Mouse (Mus musculus) induced T-regulatory cell, adult 2 months (primary cell): ENCODE results near the gene Anapc13.

Experiments
- DNase-seq: peaks from one replicate; pipeline ENCODE4 v3.0.0-alpha.2; 2012; ENCODE audit warnings: low read depth

Anapc13 gene

GRCm38 (mm10) chr9:102631589-102632147, 5.6 kb downstream of the Anapc13 start:
- DNase-seq: no peak

DNA sequence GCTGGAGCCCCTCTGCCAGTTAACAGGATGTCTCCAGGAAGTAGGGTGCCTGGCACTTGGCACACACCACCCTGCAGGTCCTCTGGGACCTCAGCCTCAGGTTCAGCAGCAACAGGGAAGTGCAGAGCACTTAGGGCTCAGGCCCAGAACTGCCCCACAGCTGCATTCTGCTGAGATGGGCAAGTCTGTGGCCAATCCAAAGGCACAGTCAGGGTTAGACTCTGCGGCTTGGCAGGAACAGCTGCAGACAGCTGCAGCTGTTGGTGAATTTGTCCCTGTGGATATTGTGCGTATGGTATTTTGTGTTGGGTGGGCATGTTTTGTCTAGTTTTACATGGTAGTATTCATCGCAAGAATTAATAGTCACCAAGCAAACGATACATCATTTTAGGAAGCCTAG, 6.1 kb downstream of the Anapc13 start:
- no peak for DNase-seq

DNA sequence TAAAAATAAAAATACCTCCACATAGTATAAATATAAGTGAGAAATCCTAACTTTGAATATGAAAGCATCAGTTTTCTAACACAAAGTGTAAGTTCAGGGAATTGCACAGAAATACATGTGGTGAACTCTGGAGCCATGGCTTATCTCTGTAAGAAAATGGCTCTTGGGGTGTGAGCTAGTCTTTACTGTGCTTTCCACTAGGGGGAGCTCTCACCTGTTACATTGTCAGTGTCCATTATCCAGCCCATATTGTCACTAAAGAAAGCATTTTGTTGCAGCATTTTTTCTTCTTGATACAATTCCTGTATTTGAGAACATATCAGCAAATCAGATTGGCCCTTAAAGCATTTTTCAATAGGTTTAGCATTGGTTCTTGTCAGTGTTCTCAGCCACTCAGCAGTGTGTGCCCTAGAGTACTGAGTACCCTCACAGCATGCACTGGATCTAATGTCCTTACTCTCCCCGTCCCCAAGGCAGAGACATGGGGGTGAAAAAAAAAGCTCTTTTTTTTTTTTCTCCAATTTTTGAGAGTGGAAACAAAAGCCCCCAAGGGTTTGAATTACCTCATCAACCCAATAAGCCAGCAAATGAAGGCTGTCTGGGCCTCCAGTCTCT, 6.9 kb downstream of the Anapc13 start:
- peak; percentile 86 for DNase-seq

- DNase-seq: no peak
Observed at GRCm38 (mm10) chr9:102634453-102634852, 8.4 kb downstream of the Anapc13 start.

DNA sequence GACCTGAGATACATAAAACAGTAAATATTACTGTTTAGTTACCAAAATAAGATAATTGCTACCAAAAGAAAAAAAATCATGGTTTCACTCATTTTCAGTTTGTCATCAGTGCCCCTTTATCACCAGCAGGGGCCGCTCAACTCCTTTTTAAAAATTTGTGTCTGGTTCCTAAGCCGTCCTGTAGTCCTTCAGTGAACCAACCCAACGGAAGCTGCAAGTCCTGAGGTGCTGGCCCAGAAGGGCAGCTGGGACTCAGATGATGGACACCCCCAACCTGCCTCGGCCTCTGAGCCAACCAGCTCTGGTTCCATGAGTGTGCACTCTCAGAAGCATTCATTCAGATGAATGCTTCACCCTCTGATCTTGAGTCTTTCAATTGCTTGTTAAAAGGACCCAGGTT, 10.5 kb downstream of the Anapc13 start:
- peak; percentile 81 for DNase-seq

GRCm38 (mm10) chr9:102637115-102637514, 11.0 kb downstream of the Anapc13 start:
- no peak for DNase-seq

- DNase-seq: no peak
Observed at GRCm38 (mm10) chr9:102638963-102639362, 12.9 kb downstream of the Anapc13 start.

DNA sequence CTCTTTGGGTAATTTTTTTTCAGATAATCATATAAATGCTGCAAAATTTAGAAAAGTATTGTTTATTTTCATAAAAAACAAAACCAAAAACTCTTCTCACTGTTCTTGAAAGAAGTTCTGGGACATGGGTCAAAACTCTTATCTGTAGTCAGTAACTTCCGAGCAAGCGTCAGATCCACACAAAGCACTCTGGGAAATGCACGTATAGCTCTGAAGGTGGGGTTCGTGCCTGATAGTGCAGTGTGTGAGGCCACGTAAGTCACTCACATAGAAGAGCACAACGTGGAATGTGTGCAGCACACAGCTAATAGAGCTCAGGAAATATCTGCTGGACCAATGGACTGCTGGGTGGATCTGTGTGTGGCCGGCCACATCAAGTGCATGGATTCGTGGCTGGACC, 13.4 kb downstream of the Anapc13 start:
- no peak for DNase-seq

- DNase-seq: no peak
Observed at GRCm38 (mm10) chr9:102641531-102641930, 15.4 kb downstream of the Anapc13 start.

DNA sequence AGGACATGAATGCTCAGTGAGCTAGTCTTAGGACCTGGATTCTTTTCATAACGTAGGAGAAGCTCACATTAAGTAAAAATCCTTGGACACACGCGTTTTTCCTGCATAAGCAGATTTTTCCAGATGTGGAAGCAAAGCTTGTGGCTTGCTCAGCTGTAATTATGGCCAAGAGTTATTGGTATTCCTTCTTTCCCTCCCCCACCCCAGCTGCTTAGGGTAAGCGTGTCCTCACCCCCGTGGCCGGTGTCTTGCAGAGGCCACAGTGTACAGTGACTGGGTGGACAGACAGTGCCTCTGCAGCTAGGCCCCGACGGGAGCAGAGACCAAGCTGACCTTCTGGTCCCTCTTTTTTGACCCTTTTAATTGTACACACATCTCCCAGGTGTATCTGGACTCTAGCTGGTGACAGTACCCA, 17.0 kb downstream of the Anapc13 start:
- DNase-seq: no peak

DNA sequence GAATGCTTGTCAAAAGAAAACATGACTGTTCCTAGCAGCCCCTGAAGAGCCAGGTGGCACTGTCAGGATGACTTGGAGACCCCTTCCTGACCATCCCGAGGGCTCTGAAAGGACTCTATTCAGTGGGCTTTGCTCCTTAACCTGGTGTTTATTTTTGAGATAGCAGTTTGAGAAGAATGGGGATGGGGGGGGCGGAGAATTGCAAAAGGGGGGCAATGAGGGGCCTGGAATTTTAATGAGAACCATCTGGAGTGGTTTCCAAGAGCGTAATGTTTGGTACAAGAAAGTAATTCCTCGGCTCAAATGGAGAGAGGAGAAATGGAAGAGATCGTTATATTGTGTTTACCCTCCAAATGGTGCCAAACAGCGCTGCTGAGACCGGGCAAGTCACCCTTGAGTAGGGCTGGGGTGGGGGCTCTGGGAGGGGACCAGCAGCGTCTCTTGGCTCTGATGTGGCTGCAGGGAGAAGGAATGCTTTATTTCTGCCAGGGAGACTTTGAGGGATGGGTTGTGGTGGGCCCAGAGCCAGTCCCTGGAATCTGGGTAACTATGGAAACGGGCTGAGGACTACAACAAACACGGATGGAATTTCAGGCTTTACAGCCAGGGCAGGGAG, 17.5 kb downstream of the Anapc13 start:
- no peak for DNase-seq

GRCm38 (mm10) chr9:102645119-102645695, 19.1 kb downstream of the Anapc13 start:
- DNase-seq: no peak

DNA sequence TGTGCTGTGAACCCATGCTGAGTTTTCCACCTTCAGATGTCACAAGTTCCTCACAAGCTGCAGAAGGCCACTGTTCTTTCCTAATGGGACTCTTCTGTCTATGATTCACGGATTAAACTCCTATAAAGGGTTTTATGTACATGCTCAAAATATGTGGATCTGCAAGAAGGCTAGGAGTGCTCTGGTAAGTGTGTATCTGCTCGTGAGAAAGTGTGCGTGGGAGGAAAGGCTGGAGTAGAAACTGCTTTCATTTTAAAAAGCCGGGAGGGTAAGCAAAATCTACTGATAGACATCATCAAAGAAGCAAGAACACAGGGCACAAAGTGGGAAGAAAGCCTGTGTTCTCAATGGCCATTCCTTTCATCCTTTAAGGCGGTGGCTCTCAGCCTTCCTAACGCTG, 20.9 kb downstream of the Anapc13 start:
- DNase-seq: no peak

DNA sequence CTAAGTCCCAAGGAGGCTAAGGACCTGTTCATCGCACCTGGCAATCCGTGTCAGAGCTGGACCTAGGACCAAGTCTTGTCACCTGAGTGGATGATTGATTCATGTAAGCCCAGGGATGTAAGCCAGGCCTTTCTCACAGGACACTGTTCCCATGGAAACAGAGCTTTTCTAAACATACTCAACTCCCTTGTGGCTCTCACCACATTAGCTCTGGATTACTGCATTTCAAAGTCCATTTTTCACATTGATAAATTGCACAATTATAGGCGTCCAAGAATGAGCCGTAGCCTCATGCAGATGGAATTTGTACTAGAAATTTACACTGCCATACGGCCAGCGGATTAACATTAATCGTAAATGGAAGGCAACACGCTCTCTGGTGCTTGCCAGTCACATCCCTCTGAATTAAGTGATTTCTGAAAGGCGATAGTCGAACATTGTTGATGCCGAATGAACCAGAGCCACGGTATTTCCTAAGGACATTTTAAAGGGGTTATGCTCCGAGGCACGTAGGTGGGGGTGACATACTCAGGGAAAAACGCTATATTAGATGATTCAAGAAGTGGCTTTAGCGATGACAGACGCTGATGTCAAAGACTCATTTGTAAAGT, 23.9 kb downstream of the Anapc13 start:
- DNase-seq: no peak

- no peak for DNase-seq
Observed at GRCm38 (mm10) chr9:102650637-102651036, 24.5 kb downstream of the Anapc13 start.

GRCm38 (mm10) chr9:102651199-102651720, 25.2 kb downstream of the Anapc13 start:
- DNase-seq: no peak

DNA sequence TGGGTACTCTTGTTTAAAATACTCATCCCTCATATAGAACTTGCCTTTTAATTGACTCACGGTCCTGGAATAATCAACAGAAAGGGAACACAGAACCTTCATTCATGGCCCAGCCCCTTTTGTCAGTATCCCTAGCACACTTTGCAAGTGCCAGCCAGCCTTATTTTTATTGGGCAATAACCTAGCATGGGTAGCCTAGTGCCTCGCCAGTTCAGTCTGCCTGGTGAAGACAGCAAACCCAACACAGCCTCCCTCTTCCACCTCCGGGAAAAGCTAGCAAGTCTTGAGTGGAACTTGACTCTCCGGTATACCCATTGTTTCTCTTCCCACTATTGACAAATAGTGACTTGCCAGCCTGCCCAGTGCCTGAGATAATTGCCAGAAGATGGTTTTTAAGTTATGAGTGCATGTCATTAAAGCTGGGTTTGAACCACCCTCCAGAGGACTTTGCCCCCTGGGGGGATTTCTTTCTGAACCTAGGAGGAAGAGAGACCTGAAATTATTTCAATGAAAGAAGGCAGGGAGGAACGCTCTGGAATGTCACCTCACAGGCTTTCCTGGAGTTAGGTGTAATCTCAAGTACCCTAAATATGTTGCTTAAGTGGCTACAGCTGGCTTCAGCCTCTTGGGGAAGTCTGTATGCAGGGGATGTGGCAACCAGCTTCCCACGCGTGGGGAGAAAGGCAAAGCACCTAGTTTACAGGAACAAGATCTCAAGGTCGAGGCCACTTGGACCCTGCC, 30.4 kb downstream of the Anapc13 start:
- no peak for DNase-seq

DNA sequence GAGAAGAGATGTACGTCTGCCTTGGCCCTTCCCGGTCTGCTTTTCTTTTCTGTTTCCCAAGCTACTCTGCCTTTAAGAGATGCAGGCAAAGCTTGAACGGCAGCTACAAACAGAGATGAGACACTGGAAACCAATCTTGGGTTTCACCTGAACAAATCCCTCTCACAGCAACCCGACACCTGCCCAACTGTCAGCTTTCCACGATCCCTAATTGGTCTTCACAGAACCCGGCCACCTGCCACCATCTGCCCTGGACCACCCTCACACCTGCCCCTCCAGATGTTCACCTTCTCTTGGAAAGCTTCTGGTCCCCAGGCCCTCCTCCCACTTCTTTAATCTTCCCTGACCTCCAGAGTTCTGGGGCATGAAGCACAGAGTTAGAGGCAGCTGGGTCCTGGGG, 42.0 kb downstream of the Anapc13 start:
- DNase-seq: no peak

- DNase-seq: no peak
Observed at GRCm38 (mm10) chr9:102668906-102669305, 42.8 kb downstream of the Anapc13 start.

- no peak for DNase-seq
Observed at GRCm38 (mm10) chr9:102673381-102673780, 47.3 kb downstream of the Anapc13 start.

GRCm38 (mm10) chr9:102675922-102676321, 49.8 kb downstream of the Anapc13 start:
- no peak for DNase-seq

- no peak for DNase-seq
Observed at GRCm38 (mm10) chr9:102681470-102681869, 55.4 kb downstream of the Anapc13 start.
